In the genomic region with DNA sequence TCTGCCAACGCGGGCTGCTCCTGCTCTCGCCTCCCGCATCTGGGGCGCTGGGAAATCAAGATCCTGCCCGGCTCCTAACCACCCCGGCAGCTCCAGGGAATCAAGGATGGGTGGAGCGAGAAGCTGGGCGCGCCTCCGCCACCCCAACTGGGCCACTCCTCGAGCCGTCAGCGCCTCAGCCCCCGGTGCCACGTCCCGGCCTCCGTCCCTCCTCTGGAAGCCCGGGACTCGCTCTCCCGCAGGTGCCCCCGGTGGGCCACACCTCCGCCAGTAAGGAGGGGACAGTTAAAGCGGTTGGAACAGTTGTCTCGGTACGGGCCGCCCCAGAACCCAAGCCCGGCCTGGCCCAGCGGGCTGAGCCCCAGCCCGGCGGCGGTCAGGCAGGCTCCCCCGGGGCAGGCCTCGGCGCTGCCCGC, we compare ENCODE assay signal across 8 mouse cellular contexts. TPM values are rescaled to one million over a fixed set of nuclear protein-coding genes. Genes with fewer than 3 reads are reported as not detected.
DNase-seq lines count a peak whose midpoint lies in the region; ATAC-seq and TF ChIP-seq lines count a peak whose summit lies in the region.

No protein-coding gene starts in this region.

- H3K27me3 ChIP-seq in CH12.LX (replicated peaks): no peaks in the 10 kb centered on the region
- no peaks in the 10 kb centered on the region for H3K27me3 ChIP-seq in heart, embryonic 14.5 days (ENCODE audit: control insufficient read depth, insufficient read depth, low read length)

- TF ChIP-seq CTCF in CH12.LX (conservative IDR thresholded peaks at IDR 0.05 in 1 of 2, IDR thresholded peaks at IDR 0.05 in 1 of 2; ENCODE audit: low read depth in 2 of 2, low read length in 2 of 2): no peak

- H3K27ac ChIP-seq in CH12.LX (ENCODE audit: insufficient read depth, low read depth): peak overlapping the region; percentile 63
- peak overlapping the region; percentile 92 to 98 for H3K27ac ChIP-seq in heart, embryonic 14.5 days (replicated peaks in 1 of 2; ENCODE audit: control insufficient read depth in 1 of 2, insufficient read depth in 1 of 2, low read depth in 2 of 2, low read length in 2 of 2)

- no peak for TF ChIP-seq POLR2A in CH12.LX (IDR thresholded peaks at IDR 0.05; ENCODE audit: low read depth, low read length)

- peak overlapping the region; percentile 98 for H3K4me2 ChIP-seq in CH12.LX (ENCODE audit: insufficient read depth, low read depth, poor library complexity, severe bottlenecking)
- peak overlapping the region; percentile 72 for H3K4me2 ChIP-seq in heart, embryonic 14.5 days (ENCODE audit: low read length)

- peak overlapping the region; percentile 95 for H3K9ac ChIP-seq in CH12.LX (ENCODE audit: insufficient read depth, low read depth)
- peak overlapping the region; percentile 97 for H3K9ac ChIP-seq in heart, embryonic 14.5 days (ENCODE audit: low read length)

- peaks cover 42% of the 10 kb centered on the region for H3K79me2 ChIP-seq in CH12.LX (replicated peaks; ENCODE audit: control insufficient read depth, extremely low read depth, insufficient read depth, poor library complexity, severe bottlenecking)

- peak overlapping the region; percentile 92 to 97 (median 92) for H3K4me3 ChIP-seq in CH12.LX (replicated peaks in 1 of 3; ENCODE audit: low read depth in 2 of 3, low read length in 2 of 3, poor library complexity in 1 of 3)
- H3K4me3 ChIP-seq in heart, embryonic 14.5 days (ENCODE audit: control insufficient read depth in 1 of 2, insufficient read depth in 1 of 2, low read depth in 1 of 2, low read length in 2 of 2): peak overlapping the region; percentile 76 to 89

- dilution Hi-C loops in CH12.LX (cut with MboI; ENCODE audit: extremely low pct_ligation_motif_present, extremely low pct_unique_long_range_greater_than_20kb, low sequenced_read_pairs): no loop called here

- DNase-seq in CH12.LX (ENCODE audit: extremely low read depth): peak; percentile 34
- peak; percentile 71 to 76 for DNase-seq in kidney, postnatal 36 days
- peak; percentile 83 for DNase-seq in lung, postnatal 14 days
- DNase-seq in retina, postnatal 7 days (ENCODE audit: low read depth, low spot score): peak; percentile 33
- no peak for DNase-seq in cerebellum, adult 9-10 months

- TF ChIP-seq RAD21 in CH12.LX (IDR thresholded peaks at IDR 0.05; ENCODE audit: low read depth, low read length): no peak

- no peaks in the 10 kb centered on the region for H3K9me3 ChIP-seq in CH12.LX (replicated peaks; ENCODE audit: low read length)
- H3K9me3 ChIP-seq in heart, embryonic 14.5 days (ENCODE audit: control insufficient read depth, low read length): no peaks in the 10 kb centered on the region

- peak; percentile 7; the same call in 1 of the 2 replicates for TF ChIP-seq EP300 in CH12.LX (IDR thresholded peaks at IDR 0.05; ENCODE audit: low read length)

- peak; percentile 13 for ATAC-seq in activated CD4-positive, CD25-positive, alpha-beta regulatory T cell, adult 4 months
- ATAC-seq in erythroblast, adult 5-6 weeks (replicated peaks; ENCODE audit: low FRiP score, poor library complexity, severe bottlenecking): peak; percentile 80
- peak; percentile 58 for ATAC-seq in heart, embryonic 14.5 days (ENCODE audit: insufficient number of reproducible peaks, insufficient read depth, low FRiP score, low read depth)

- in situ Hi-C loops in CH12.LX (cut with MboI; ENCODE audit: low pct_ligation_motif_present, low pct_unique_long_range_greater_than_20kb, low sequenced_read_pairs): no loop called here

- under 1% methylated on average over 35 of the region's 36 CpGs for WGBS in heart, embryonic 14.5 days

- peaks cover 0 to 17% of the 10 kb centered on the region in 2 experiments for H3K36me3 ChIP-seq in CH12.LX (replicated peaks in 1 of 2; ENCODE audit: control insufficient read depth in 1 of 2, insufficient read depth in 1 of 2, low read length in 1 of 2)
- no peaks in the 10 kb centered on the region for H3K36me3 ChIP-seq in heart, embryonic 14.5 days (ENCODE audit: control insufficient read depth, insufficient read depth, low read length)

- H3K4me1 ChIP-seq in CH12.LX (ENCODE audit: control insufficient read depth in 1 of 2, insufficient read depth in 2 of 2): peaks cover 2 to 34% of the 10 kb centered on the region in 2 experiments; a peak in 2 of 4 replicates
- peaks cover 10 to 26% of the 10 kb centered on the region in 2 experiments for H3K4me1 ChIP-seq in heart, embryonic 14.5 days (ENCODE audit: control insufficient read depth in 2 of 2, insufficient read depth in 2 of 2, low read length in 2 of 2)

TF ChIP-seq in CH12.LX, 34 proteins besides CTCF, POLR2A, EP300 and RAD21:
- TF ChIP-seq POLR2AphosphoS2 (IDR thresholded peaks at IDR 0.05; ENCODE audit: low read depth, low read length) (no peak), JUND (conservative IDR thresholded peaks at IDR 0.05; ENCODE audit: low read depth, low read length) (no peak), NELFE (IDR thresholded peaks at IDR 0.05; ENCODE audit: low read depth, low read length) (no peak), MAZ (IDR thresholded peaks at IDR 0.05; ENCODE audit: low read depth, low read length) (0 out of 2 replicates have a peak, but pooled peaks have one; percentile 6), E2F4 (IDR thresholded peaks at IDR 0.05; ENCODE audit: insufficient replicate concordance, low read depth, low read length) (no peak), RCOR1 (conservative IDR thresholded peaks at IDR 0.05; ENCODE audit: low read depth, low read length) (0 out of 2 replicates have a peak, but pooled peaks have one; percentile 13), ZC3H11A (IDR thresholded peaks at IDR 0.05; ENCODE audit: low read depth, low read length) (no peak), GABPA (IDR thresholded peaks at IDR 0.05; ENCODE audit: insufficient replicate concordance, low read depth, low read length) (no peak), ELF1 (IDR thresholded peaks at IDR 0.05; ENCODE audit: low read depth, low read length) (no peak), MXI1 (IDR thresholded peaks at IDR 0.05; ENCODE audit: low read depth, low read length) (no peak; the same call in 1 of the 2 replicates), CHD2 (IDR thresholded peaks at IDR 0.05; ENCODE audit: low read length) (peak; percentile 35; the same call in 1 of the 2 replicates), NRF1 (IDR thresholded peaks at IDR 0.05; ENCODE audit: low read depth, low read length) (no peak), SIN3A (IDR thresholded peaks at IDR 0.05; ENCODE audit: low read length) (no peak; the same call in 1 of the 2 replicates), USF1 (IDR thresholded peaks at IDR 0.05; ENCODE audit: low read depth, low read length) (no peak), MYC (IDR thresholded peaks at IDR 0.05; ENCODE audit: low read depth, low read length) (no peak), PAX5 (IDR thresholded peaks at IDR 0.05; ENCODE audit: low read length) (no peak), TBP (conservative IDR thresholded peaks at IDR 0.05; ENCODE audit: low read depth, low read length) (no peak), BHLHE40 (IDR thresholded peaks at IDR 0.05; ENCODE audit: low read depth, low read length) (no peak), HCFC1 (IDR thresholded peaks at IDR 0.05; ENCODE audit: low read depth, low read length) (no peak), CHD1 (IDR thresholded peaks at IDR 0.05; ENCODE audit: low read depth, low read length) (no peak), MAFK (IDR thresholded peaks at IDR 0.05; ENCODE audit: insufficient replicate concordance, low read length) (no peak), MEF2A (IDR thresholded peaks at IDR 0.05; ENCODE audit: borderline replicate concordance, low read depth, low read length) (no peak), TCF12 (IDR thresholded peaks at IDR 0.05; ENCODE audit: low read depth, low read length) (no peak), IRF4 (IDR thresholded peaks at IDR 0.05; ENCODE audit: low read depth, low read length) (peak; percentile 8; the same call in 1 of the 2 replicates), JUN (IDR thresholded peaks at IDR 0.05; ENCODE audit: insufficient read depth, low read depth, low read length) (no peak), USF2 (conservative IDR thresholded peaks at IDR 0.05; ENCODE audit: low read depth, low read length) (no peak), MAX (IDR thresholded peaks at IDR 0.05; ENCODE audit: low read length) (no peak), UBTF (IDR thresholded peaks at IDR 0.05; ENCODE audit: low read depth, low read length) (no peak), SMC3 (IDR thresholded peaks at IDR 0.05; ENCODE audit: low read depth, low read length) (no peak)

RNA-seq across cellular contexts. Expression of gene Ndel1, which starts 19.2 kb away (rescaled TPM):
- total RNA-seq in CH12.LX (2012; rRNA removed): 30.3 and 31.1 TPM in 2 replicates
- total RNA-seq in CH12.LX (2014; rRNA removed): 46.9 and 47.0 TPM in 2 replicates
- 35.2 and 54.4 TPM in 2 replicates for polyA plus RNA-seq in CH12.LX (2012; ENCODE audit: insufficient read length, low read depth)
- polyA plus RNA-seq in activated CD4-positive, CD25-positive, alpha-beta regulatory T cell, adult 4 months (2017; shearing (Covaris generic)): 10 to 100 TPM; 31.4 to 37.2 TPM
- 26.3 and 30.7 TPM in 2 replicates for total RNA-seq in erythroblast, adult 5-6 weeks (2015; ENCODE audit: low replicate concordance)
- 54.4 and 55.6 TPM in 2 replicates for total RNA-seq in erythroblast, adult 5-6 weeks (2017; ENCODE audit: low replicate concordance)
- 61.8 and 63.2 TPM in 2 replicates for polyA plus RNA-seq in heart, embryonic 14.5 days (2014; fragmentation: Nextera tagmentation; extraction: Ambion mirVana)

RNA-seq across cellular contexts. Expression of gene Rnf222, which starts 35.9 kb away (rescaled TPM):
- total RNA-seq in CH12.LX (2012; rRNA removed) (not detected in 2 replicates), CH12.LX (2014; rRNA removed) (not detected in 2 replicates)
- polyA plus RNA-seq in CH12.LX (2012; ENCODE audit: insufficient read length, low read depth): not detected in 2 replicates
- not detected for polyA plus RNA-seq in activated CD4-positive, CD25-positive, alpha-beta regulatory T cell, adult 4 months (2017; shearing (Covaris generic))
- total RNA-seq in erythroblast, adult 5-6 weeks (2015; ENCODE audit: low replicate concordance): not detected in 2 replicates
- total RNA-seq in erythroblast, adult 5-6 weeks (2017; ENCODE audit: low replicate concordance): not detected in 2 replicates
- 0.05 TPM in 1 of 2 replicates, not detected in the other for polyA plus RNA-seq in heart, embryonic 14.5 days (2014; fragmentation: Nextera tagmentation; extraction: Ambion mirVana)

RNA-seq across cellular contexts. Expression of gene Rpl26, which starts 48.9 kb away (rescaled TPM):
- total RNA-seq in CH12.LX (2012; rRNA removed): 6,137 and 6,551 TPM in 2 replicates
- total RNA-seq in CH12.LX (2014; rRNA removed): 6,202 and 6,508 TPM in 2 replicates
- 3,408 and 4,622 TPM in 2 replicates for polyA plus RNA-seq in CH12.LX (2012; ENCODE audit: insufficient read length, low read depth)
- 1,000 to 10,000 TPM; 2,145 to 2,203 TPM for polyA plus RNA-seq in activated CD4-positive, CD25-positive, alpha-beta regulatory T cell, adult 4 months (2017; shearing (Covaris generic))
- total RNA-seq in erythroblast, adult 5-6 weeks (2015; ENCODE audit: low replicate concordance): 757 and 872 TPM in 2 replicates
- total RNA-seq in erythroblast, adult 5-6 weeks (2017; ENCODE audit: low replicate concordance): 762 and 834 TPM in 2 replicates
- polyA plus RNA-seq in heart, embryonic 14.5 days (2014; fragmentation: Nextera tagmentation; extraction: Ambion mirVana): 669 and 732 TPM in 2 replicates

Comparison
In these comparisons a context has a peak if more than half of its experiments do, and no peak if none do; other contexts are left out.
1. ATAC-seq: peak in every context shown above with its lines; median percentile 80 in erythroblast, adult 5-6 weeks; 58 in heart, embryonic 14.5 days; 13 in activated CD4-positive, CD25-positive, alpha-beta regulatory T cell, adult 4 months.